Mouse (Mus musculus): Measurements from ENCODE around the gene Cntln. TPM values are rescaled to one million over a fixed set of nuclear protein-coding genes. Genes with fewer than 3 reads are reported as not detected.

Gene Cntln
- polyA plus RNA-seq, 1 experiment from 2014 or later = 5.8 TPM

DNA sequence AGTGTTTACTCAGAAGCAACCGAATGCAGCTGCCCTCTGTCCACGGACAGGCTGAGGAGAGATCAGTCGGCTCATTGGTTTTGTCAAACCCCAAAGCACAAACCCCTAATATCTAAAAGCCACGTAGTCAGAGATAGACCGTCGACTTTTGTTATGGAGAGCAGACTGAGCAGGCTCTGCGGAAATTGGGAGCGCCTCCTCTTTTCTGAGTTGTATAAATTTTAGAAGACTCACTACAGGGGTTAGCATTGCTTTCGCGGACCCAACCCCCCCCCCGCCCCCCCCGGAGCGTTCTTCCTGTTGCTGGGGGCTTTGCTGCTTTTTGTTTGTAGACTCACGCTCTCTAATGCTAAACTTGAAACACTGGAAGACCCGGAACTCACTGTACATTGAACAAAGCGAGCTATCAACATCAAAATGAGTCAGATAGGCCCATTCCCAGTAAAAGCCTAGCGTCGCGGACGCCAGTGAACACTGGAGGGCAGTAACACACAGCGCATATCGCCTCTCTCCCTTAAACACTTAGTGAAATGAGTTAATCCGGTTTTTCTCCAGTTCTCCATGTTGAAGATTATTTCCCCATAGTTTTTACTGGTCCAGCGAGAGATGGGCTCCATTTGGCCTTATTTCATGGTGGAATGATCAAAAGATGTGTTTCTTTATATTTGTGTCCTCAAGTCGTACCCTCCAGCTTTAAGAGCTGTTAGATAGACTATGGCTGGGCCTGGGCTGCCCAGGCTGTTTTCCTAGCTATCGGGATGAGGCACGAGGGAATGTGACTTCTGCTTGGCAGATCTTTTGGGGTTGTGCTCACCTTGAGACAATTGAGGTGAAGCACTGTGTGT, 278.6 kb downstream of the Cntln start:
- Histone ChIP-seq H3K9me3 (replicated peaks) (no peaks in the 10 kb centered on the region), H3K36me3 (no peaks in the 10 kb centered on the region), H3K4me3 (replicated peaks) (no peak overlapping the region), H3K27me3 (replicated peaks) (0 out of 2 replicates have a peak, but pooled peaks cover 3% of the 10 kb centered on the region), H3K27ac (replicated peaks) (no peak overlapping the region), H3K4me2 (peak overlapping the region; percentile 32), H3K4me1 (peaks cover 8% of the 10 kb centered on the region), H3K9ac (replicated peaks) (no peak overlapping the region)
- peak; percentile 93 for ATAC-seq (ENCODE audit: low FRiP score)
- 24% methylated on average over 27 of the region's 27 CpGs for WGBS

DNA sequence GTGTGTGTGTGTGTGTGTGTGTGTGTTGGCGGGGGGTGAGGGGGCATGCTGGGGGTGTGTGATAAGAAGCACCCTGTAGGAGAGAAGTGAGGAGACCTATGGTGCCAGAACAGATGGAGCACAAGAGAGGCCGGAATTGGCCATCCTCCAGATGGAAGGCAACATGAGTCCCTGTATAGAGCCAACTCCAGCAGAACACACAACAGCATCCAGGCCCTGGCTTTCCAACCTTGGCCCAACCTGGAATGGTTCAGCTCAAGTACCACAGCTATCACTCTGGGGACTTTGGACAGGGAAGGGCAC, 279.2 kb downstream of the Cntln start:
- Histone ChIP-seq H3K4me3 (replicated peaks) (no peak overlapping the region), H3K4me2 (no peak overlapping the region), H3K36me3 (no peaks in the 10 kb centered on the region), H3K9me3 (replicated peaks) (no peaks in the 10 kb centered on the region), H3K4me1 (peaks cover 8% of the 10 kb centered on the region), H3K27ac (replicated peaks) (no peak overlapping the region), H3K9ac (replicated peaks) (no peak overlapping the region), H3K27me3 (replicated peaks) (0 out of 2 replicates have a peak, but pooled peaks cover 3% of the 10 kb centered on the region)
- 93% methylated on average over 2 of the region's 2 CpGs for WGBS
- peak; percentile 67; the same call in 1 of the 2 replicates for ATAC-seq (ENCODE audit: low FRiP score)

DNA sequence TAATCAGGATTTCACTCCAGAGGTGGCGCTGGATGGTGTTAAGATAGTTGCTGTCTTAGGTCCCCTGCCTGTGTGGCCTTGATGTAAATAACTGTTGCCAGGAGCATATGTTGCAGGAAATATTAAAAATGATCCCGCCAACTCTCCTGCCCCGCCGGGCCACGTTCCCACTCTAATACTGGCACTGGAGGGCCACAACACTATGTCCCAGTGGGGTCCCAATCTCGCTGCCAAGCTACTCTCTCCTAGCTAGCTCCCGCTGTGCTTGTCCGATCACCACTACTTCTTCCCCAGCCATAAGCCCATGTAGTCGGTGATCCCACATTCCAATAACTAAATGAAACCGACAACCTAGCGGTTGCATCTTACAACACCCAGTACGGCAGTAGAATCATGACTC, 283.9 kb downstream of the Cntln start:
- Histone ChIP-seq H3K4me2 (no peak overlapping the region), H3K4me3 (replicated peaks) (no peak overlapping the region), H3K9me3 (replicated peaks) (no peaks in the 10 kb centered on the region), H3K27ac (replicated peaks) (no peak overlapping the region), H3K36me3 (no peaks in the 10 kb centered on the region), H3K27me3 (replicated peaks) (no peaks in the 10 kb centered on the region), H3K9ac (replicated peaks) (no peak overlapping the region), H3K4me1 (peaks cover 2% of the 10 kb centered on the region; the same call in 1 of the 2 replicates)
- no peak for ATAC-seq (ENCODE audit: low FRiP score)
- 93% methylated on average over 12 of the region's 12 CpGs for WGBS

DNA sequence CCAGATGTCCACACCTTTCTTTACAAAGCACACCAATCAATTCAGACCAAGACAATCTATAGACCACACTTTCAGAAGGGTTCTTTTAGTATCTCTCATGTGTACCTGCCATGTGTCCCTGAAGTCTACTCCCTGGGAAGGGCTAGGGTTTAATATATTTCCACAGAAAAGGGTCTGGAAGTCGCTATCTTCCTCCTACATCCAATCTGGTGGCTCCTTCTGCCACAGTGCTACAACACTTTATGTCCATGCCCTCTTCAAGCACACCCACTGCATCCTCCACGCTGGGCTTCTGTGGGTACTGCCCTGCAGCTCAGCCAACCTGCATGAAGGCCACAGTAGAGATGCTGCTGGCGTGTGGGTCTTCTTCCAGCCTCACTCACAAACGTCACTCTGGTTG, 291.4 kb downstream of the Cntln start:
- Histone ChIP-seq H3K4me1 (no peaks in the 10 kb centered on the region), H3K4me2 (no peak overlapping the region), H3K27ac (replicated peaks) (no peak overlapping the region), H3K9ac (replicated peaks) (no peak overlapping the region), H3K36me3 (no peaks in the 10 kb centered on the region), H3K27me3 (replicated peaks) (no peaks in the 10 kb centered on the region), H3K4me3 (replicated peaks) (no peak overlapping the region), H3K9me3 (replicated peaks) (no peaks in the 10 kb centered on the region)
- 85% methylated on average over 4 of the region's 4 CpGs for WGBS
- no peak for ATAC-seq (ENCODE audit: low FRiP score)

DNA sequence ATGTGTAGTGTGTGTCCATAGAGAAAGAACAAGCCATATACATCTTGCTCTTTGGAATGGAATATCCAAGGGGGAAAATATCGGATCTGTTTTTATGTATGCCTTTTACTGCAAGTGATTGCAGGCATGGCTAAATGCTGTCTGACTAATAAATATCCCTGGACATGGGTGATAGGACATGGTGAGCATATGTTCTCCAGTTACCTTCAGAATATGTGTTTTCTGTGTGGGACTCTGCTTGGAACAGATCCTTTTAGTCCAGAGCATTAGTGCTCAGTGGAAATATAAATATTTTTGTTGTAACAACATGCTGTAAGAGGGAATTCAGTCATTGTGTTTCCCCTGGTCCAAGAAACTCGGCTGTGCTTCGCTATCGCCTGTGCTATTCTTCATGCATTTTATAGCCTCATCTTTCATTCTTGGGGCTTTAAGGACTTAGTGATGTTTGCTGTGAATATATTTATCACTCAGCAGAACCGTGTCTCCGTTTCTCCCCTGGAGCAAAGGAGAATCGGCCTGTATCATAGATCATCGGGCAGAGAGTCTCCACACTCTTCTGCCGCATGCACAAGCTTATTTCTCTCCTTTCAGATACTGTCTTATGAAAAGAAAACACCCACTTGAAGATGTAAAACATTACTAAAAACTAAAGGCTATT, 294.4 kb downstream of the Cntln start:
- Histone ChIP-seq H3K27me3 (replicated peaks) (no peaks in the 10 kb centered on the region), H3K4me1 (no peaks in the 10 kb centered on the region), H3K27ac (replicated peaks) (no peak overlapping the region), H3K9me3 (replicated peaks) (no peaks in the 10 kb centered on the region), H3K4me2 (no peak overlapping the region), H3K4me3 (replicated peaks) (no peak overlapping the region), H3K9ac (replicated peaks) (no peak overlapping the region), H3K36me3 (no peaks in the 10 kb centered on the region)
- WGBS = 64% methylated on average over 9 of the region's 9 CpGs
- no peak for ATAC-seq (ENCODE audit: low FRiP score)

Other genes with a start within 250 kb of the Cntln start
- 14.2 and 16.2 TPM in 2 replicates for gene Bnc2, start 209.0 kb upstream of the Cntln start, polyA plus RNA-seq (2015; fragmentation: Nextera tagmentation; extraction: Ambion mirVana)

All from neural tube, embryonic 15.5 days (tissue).